Mouse (Mus musculus): Measurements from ENCODE around the gene Ggt7.
"Not testable (repeated sequence)": the region's sequence is repeated elsewhere in the genome, so short reads cannot be mapped to it uniquely, and the experiment has no call there.

Gene Ggt7

DNA sequence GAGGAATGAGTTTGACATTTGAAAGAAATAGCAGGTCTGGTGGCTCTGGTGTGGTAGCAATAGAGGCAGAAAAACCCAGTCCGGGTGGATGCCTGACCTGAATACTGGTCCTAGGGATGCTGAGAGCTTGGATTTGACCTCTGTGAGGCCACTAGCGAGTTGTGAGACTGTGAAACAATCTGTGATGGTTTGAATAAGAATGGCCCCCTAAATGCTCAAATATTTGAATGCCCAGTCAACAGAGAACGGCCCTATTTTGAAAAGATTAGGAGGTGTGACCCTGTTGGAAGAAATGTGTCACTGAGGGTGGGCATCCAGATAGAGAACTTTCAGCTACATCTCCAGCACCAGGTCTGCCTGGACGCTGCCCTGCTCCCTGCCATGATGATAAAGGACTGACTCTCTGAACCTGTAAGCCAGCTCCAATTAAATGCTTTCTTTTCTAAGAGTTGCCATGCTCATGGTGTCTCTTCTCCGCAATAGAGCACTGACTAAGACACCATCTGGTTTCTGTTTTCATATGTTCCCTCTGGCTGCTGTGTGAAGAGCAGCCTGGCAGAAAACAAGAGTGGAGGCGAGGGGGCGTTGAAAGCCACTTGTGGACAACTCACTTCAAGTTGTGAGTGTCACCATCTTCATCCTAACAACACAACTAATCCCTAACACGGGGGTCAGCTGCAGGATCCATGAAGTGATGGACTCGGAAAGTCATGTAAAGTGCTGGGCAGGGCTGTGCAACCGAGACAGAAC, 10.1 kb downstream of the Ggt7 start:
- DNase-seq (ENCODE audit: low spot score) = peak; percentile 49

DNA sequence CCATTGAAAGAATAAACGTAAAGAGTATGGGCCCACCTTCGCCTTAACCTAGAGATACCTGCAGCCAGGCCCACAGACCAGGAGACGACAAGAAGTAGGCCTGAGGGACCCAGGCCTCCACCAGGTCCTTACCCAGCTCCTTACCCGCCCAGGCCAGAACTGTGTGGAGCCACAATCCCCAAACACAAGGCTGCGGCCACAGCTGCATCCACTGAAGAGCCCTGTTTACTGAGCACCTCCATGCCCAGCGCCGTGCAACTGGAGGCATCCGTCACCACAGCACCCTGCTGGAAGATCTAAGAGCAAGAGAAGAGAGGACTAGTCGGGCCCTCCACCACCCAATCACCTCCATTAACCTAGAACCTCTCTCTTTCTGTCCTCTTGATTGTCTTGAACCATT, 12.2 kb downstream of the Ggt7 start:
- no peak for DNase-seq (ENCODE audit: low spot score)

DNA sequence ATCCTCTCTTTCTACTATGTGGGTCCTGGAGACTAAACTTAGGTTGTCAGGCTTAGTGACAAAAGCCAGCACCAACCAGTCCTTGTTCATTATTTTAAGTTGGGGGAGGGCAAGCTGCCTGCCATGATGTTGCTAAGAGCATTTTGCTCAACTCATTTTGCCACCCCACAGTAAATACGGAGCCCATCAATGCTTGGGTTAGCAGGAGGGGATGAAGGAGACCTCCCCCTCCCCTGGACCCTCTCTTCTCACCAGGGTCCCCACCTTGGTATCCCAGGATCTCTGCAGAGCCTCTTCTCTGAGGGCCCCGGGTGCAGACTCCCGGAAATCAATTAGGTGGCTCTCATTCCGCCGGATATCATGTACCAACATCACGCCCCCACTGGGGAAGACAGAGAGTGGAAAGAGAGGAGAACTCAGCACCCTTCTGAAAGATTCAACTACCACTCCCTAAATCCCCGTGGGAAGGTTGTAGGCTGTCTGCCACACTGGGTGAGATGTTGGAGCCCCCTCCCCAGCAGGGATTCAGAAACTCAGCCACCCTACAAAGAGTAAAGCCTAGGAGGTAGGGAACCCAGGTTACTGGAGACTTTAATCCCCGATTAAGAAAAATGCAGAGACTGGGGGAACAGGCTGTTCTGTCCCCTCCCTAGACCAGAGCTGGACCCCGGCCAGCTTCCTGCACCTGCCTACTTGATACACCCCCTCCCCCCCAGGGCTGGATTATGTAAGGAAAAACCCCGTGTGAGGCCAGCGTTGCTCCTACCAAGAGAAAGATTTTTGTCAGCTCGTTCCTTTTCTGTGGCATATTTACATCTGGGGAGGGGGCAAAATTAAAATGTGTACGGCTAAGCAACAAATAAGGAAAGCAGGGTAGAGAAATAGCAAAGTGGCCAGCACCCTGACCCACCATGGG, 13.3 kb downstream of the Ggt7 start:
- no peak for DNase-seq (ENCODE audit: low spot score)

DNA sequence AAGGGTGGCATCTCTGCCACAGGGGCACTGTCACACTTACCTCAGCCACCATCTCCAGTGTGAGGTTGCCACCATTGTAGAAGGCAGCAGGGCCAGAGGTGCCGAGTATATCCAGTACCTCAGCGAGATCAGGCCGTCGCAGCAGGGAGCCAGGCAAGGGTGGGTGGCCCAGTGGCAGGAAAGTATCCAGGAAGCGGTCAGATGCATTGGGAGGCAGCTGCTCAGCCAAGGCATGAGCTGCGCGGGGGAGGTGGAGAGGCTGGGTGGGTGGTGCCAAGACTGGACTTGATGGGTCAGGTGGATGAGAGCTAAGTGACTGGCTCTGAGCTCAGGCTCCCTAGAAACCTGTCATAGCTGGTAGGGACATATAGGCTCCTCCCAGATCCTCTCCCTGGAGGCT, 15.4 kb downstream of the Ggt7 start:
- no peak for DNase-seq (ENCODE audit: low spot score)

DNA sequence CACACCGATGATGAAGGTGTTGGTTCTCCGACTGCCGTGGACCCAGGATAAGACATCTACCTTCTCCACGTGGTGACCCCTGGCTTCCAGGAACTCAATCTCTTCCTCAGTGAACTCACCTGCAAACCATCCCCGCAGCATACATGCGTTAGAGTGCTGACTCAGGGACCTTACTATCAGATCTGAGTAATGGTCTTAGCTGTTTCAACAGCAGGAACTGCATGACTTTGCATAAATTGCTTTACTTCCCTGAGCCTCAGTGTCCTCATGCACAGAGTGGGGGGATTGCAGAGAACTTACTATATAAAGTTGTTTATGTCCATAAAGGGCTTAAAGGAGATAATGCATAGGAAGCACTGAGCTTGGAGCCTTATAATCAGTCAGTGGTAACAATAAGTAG, 27.0 kb downstream of the Ggt7 start:
- DNase-seq (ENCODE audit: low spot score) = no peak

DNA sequence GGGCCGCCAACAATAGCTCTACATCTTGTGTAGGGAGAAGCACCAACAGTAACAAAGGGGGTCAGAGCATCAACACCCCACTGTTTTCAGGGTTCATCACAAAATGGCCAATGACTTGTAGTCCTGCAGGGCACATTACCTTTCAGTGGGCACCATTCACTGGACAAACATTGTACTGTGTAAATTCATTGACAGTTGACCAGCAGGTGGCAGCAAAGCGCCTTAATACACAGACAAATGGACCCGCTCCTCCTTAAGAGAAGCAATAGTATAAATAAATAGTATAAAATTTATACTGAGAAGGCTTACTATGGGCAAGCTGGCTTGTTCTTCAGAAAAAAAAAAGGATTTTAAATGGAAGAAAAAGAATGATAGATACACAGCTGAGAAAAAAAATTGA, 36.0 kb downstream of the Ggt7 start:
- DNase-seq (ENCODE audit: low spot score) = no peak

DNA sequence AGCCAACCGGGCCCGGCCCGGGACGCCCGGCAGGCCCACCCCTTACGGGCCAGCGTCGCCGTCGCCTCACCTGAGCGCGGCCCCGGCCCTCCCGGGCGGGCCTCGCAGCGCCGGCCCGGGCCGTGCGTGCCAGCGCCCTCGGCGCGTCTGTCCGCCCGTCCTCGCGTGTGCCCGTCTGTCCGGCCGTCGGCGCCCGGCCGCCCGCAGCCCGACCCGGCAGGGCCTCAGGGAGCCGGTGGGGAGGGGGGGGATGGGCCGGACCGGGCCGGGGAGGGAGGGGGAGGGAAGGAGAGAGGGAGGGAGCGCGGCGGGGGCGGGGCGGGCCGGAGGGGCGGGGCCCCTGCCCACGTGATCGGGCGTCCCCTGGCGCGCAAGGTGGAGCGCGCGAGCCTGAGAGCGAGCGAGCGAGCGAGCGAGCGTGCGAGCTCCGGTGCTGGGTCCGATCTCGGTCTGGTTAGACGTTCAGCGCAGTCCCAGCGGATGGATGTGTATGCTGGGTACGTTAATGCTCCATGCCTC, 44.4 kb downstream of the Ggt7 start, which contains the start of gene Ncoa6:
Ncoa6 (minus strand) TSS at position 325 of the 519 bp plus-strand sequence.
- no peak for DNase-seq (ENCODE audit: low spot score)

DNA sequence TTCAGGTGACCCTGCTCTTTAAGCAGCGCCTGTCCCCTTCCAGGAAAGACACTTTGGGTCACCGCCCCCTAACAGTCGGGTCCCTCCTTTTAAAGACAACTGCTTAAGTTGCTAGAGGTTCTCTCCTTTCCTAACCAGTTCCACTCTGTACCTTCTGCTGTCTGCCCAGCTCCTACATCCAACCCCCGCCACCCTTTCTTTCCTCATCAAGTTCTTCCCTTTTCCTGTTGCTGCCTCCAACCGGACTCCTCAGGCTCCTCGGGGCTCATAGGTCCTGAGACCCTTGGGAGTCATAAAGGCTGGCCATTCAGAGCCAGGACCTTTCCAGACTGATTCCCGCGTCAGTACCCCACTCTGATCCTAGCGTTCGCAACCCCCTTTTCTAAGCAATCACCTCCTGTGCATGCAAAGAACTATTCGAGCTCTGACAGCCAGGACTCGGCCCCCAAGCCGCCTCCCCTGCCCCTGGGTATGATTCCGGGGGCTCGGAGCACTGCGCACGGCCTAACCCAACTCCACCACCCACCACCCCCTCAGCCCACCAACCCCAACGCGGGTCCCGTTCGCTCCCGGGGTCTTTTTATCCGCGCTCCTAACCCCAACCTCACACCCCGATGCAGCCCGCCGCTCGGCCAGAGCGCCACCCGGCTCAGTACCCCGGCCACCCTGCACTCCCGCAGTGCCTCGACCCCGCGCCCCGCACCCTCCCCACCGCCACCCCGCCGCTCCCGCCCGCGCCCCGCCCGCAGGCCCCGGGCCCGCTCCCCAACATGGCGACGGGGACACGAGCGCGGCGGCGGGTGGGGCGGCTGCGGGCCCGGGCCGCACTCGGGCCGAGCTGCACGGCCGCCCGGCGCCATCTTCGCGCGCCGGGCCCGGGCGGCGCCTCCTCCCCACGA, 45.1 kb downstream of the Ggt7 start:
- no peak for DNase-seq (ENCODE audit: low spot score)

DNA sequence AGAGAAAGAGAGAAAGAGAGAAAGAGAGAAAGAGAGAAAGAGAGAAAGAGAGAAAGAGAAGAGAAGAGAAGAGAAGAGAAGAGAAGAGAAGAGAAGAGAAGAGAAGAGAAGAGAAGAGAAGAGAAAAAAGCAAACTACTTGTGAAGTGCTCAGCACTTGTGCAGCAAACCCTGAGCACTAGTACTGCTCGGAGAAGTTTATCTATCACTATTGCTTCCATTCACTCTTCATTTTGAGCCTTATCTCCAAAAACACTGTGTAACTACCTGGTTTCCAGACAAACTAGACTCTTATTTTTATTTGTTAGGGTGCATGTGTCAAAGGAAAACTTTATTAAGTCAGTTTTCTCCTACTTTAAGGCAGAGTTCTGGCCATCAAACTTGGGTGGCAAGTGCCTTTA, 51.2 kb downstream of the Ggt7 start:
- DNase-seq (ENCODE audit: low spot score) = no peak

DNA sequence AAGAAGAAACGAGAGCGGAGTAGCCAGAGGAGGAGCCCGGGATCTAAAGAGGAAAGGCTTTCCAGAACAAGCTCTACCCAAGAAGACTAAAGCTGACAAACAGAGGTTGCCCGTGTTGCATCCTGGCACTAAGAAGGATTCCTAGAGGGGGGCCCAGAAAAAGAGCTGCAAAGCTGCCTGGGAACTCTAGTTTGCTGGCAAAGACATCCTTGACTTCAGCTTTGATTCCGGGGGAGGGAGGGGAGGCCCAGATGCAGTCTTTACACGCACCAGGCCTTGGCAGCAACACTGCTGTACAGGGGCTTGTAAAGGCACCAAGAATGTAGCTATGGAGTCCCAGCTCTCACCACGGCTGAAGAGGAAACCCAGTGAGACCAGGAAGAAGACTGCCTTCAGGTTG, 64.4 kb downstream of the Ggt7 start:
- DNase-seq (ENCODE audit: low spot score) = no peak

DNA sequence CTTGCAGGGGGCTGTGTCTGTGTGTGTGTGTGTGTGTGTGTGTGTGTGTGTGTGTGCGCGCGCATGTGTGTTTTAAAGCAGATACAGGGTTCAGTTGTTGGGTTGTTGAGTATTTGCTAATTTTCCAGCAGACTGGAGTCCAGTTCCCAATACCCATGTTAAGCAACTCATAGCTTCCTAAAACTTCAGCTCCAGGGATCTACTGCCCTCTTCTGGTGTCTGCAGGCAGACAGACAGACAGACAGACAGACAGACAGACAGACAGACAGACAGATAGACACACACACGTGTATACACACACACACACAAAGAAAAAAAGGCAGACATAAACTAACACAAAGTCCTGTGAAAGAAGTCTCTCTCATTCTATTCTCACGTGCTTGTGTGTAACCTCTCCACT, 66.8 kb downstream of the Ggt7 start:
- DNase-seq (ENCODE audit: low spot score) = no peak

DNA sequence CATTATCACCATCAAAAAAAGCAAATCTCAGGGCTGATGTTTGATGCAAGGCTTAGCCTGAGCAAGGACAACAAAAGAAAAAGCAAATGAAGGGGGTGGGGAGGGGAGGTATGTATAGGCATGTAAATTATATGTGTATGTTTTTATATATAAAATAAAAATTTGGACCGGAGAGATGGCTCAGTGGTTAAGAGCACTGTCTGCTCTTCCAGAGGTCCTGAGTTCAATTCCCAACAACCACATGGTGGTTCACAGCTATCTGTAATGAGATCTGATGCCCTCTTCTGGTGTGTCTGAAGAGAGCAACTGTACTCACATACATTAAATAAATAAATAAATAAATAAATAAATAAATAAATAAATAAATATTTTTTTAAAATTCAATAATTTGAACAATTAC, 70.1 kb downstream of the Ggt7 start:
- DNase-seq (ENCODE audit: low spot score) = not testable (repeated sequence)

DNA sequence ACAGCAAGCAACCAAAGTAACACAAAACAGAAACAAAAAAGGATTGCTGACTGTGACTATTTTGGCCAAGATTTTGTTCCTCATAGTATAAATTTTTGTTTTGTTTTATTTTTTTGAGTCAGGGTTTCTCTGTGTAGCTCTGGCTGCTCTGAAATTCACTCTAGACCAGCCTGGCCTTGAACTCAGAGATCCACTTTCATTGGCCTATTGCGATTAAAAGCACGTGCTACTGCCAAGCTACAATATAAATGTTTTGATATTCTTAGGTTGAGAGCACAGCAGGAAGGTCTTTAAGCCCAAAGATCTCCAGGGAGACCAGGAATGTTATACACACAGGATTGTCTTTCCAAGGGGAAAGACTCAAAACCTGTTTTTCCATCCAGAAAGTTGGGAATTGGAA, 74.6 kb downstream of the Ggt7 start:
- DNase-seq (ENCODE audit: low spot score) = no peak

DNA sequence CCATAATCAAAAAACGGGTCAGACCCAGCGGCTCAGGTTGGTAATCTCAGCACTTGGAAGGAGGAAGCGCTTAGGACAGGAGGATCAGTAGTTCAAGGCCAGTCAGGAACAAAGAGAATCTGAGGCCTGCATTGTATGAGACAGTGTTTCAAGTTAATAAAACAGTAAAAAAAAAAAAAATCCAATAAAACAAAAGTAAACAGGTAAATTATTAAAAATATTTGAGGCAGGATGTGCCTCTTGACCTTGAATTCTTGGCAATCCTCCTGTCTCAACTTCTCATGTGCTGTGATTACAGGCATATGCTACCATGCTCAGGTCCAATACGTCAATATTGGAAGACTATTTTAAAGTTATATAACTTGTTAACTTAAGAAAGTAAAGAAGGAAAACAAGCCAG, 75.1 kb downstream of the Ggt7 start:
- DNase-seq (ENCODE audit: low spot score) = no peak

All from layer of hippocampus, adult 9-10 months (tissue).